Mouse (Mus musculus) myocyte (in vitro differentiated cells): ENCODE data around the gene Zfp638.

ENCODE experiments used
- E2F4 ChIP-seq: IDR thresholded peaks from one replicate; pipeline ENCODE4 v1.6.1; 2011; ENCODE audit warnings: mild to moderate bottlenecking, control low read depth, moderate library complexity; ENCODE audit not compliant: insufficient read depth
- MAX ChIP-seq: IDR thresholded peaks from one replicate; pipeline ENCODE4 v1.6.1; 2011; ENCODE audit warnings: low read depth, mild to moderate bottlenecking, control low read depth
- MYOD1 ChIP-seq, 3 experiments: IDR thresholded peaks; one replicate each; pipeline ENCODE4 v1.6.1; 2011; ENCODE audit warnings: control low read depth in 2 of 3, low read depth in 2 of 3, mild to moderate bottlenecking in 2 of 3, moderate library complexity in 1 of 3; ENCODE audit not compliant: insufficient read length in 2 of 3, control insufficient read depth in 1 of 3
- MYOG ChIP-seq, 3 experiments: IDR thresholded peaks; one replicate each; pipeline ENCODE4 v1.6.1; 2011; ENCODE audit warnings: control low read depth in 2 of 3, low read depth in 2 of 3, mild to moderate bottlenecking in 2 of 3; ENCODE audit not compliant: insufficient read length in 2 of 3, control insufficient read depth in 1 of 3, insufficient read depth in 1 of 3
- POLR2A ChIP-seq: IDR thresholded peaks from one replicate; pipeline ENCODE4 v1.6.1; 2011; ENCODE audit warnings: low read depth, mild to moderate bottlenecking, control low read depth, moderate library complexity; ENCODE audit not compliant: insufficient read length
- POLR2AphosphoS2 ChIP-seq: IDR thresholded peaks from one replicate; pipeline ENCODE4 v1.6.1; 2011; ENCODE audit warnings: low read depth, control low read depth; ENCODE audit not compliant: insufficient read length
- TCF12 ChIP-seq: IDR thresholded peaks from one replicate; pipeline ENCODE4 v1.6.1; 2011; ENCODE audit warnings: mild to moderate bottlenecking, control low read depth; ENCODE audit not compliant: poor library complexity, insufficient read depth, severe bottlenecking
- TCF3 ChIP-seq: IDR thresholded peaks from one replicate; pipeline ENCODE4 v1.6.1; 2011; ENCODE audit warnings: low read depth, control low read depth; ENCODE audit not compliant: insufficient read length
- USF1 ChIP-seq: IDR thresholded peaks from one replicate; pipeline ENCODE4 v1.6.1; 2011; ENCODE audit warnings: low read depth, mild to moderate bottlenecking, control low read depth, moderate library complexity

DNA sequence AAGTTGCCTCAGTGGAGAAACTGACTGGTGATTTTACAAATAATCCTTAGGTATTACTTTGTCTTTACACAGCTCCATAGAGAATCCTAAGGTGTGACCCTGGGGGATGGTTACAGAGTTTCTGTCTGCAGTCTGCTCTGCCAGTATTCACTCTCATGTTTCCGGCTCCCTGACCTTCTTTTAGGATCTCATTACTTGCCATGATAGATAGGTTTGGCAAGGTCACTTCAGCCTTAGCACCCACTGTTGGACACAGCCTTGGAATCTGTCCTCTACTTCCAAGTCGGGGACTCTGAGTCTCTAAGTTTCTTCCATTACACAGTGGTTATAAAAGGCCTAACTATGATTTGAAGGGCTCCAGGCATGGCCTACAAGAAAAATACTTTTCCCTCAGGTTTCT, 17.5 kb upstream of the Zfp638 start:
- TF ChIP-seq MYOG (IDR thresholded peaks at IDR 0.05; ENCODE audit: control insufficient read depth in 1 of 3, insufficient read depth in 1 of 3, insufficient read length in 2 of 3, low read depth in 2 of 3) (no peak), POLR2A (no peak), MYOD1 (IDR thresholded peaks at IDR 0.05; ENCODE audit: control insufficient read depth in 1 of 3, insufficient read length in 2 of 3, low read depth in 2 of 3) (no peak), MAX (no peak), E2F4 (no peak), USF1 (no peak), TCF12 (no peak), POLR2AphosphoS2 (no peak), TCF3 (no peak)
